Mouse (Mus musculus): ENCODE results near the gene Phlda3.

- TF ChIP-seq POLR2A (IDR thresholded peaks at IDR 0.05; ENCODE audit: borderline replicate concordance, low read depth, low read length) (no peak), CTCF (IDR thresholded peaks at IDR 0.05; ENCODE audit: low read depth, low read length) (no peak)
Observed at GRCm38 (mm10) chr1:135725936-135726335, 40.0 kb upstream of the Phlda3 start.
